Mouse (Mus musculus) MEL (cell line): ENCODE measurements around the gene Lamp1.

Source experiments
- CTCF ChIP-seq, 3 experiments: IDR thresholded peaks in 2 of 3; conservative IDR thresholded peaks in 1 of 3; 2 replicates each; pipeline ENCODE4 v1.5.1; 2011 to 2012; ENCODE audit warnings: low read length in 3 of 3, low read depth in 2 of 3, mild to moderate bottlenecking in 2 of 3, improper control_type of control experiment in 1 of 3, inconsistent platforms in 1 of 3, mixed read lengths in 1 of 3, moderate library complexity in 1 of 3; ENCODE audit not compliant: control insufficient read depth in 1 of 3, insufficient read depth in 1 of 3, poor library complexity in 1 of 3, severe bottlenecking in 1 of 3
- EP300 ChIP-seq, 2 experiments: IDR thresholded peaks; 2 replicates each; pipeline ENCODE4 v1.6.1; 2011; ENCODE audit warnings: improper control_type of control experiment in 2 of 2, low read length in 2 of 2, low read depth in 1 of 2, mild to moderate bottlenecking in 1 of 2
- ETS1 ChIP-seq: IDR thresholded peaks from 2 replicates; pipeline ENCODE4 v1.6.1; 2012; ENCODE audit warnings: low read depth, mild to moderate bottlenecking, inconsistent platforms, low read length, improper control_type of control experiment, moderate library complexity
- MAX ChIP-seq: IDR thresholded peaks from 2 replicates; pipeline ENCODE4 v1.6.1; 2011; ENCODE audit warnings: low read length, improper control_type of control experiment
- MEF2A ChIP-seq: IDR thresholded peaks from 2 replicates; pipeline ENCODE4 v1.6.1; 2014; ENCODE audit warnings: low read depth, mild to moderate bottlenecking, inconsistent platforms, low read length, improper control_type of control experiment; ENCODE audit not compliant: poor library complexity, insufficient replicate concordance, severe bottlenecking; ENCODE audit errors: extremely low read depth
- POLR2AphosphoS2 ChIP-seq: IDR thresholded peaks from 2 replicates; pipeline ENCODE4 v1.6.1; 2011; ENCODE audit warnings: low read length, improper control_type of control experiment
- POLR2AphosphoS5 ChIP-seq: IDR thresholded peaks from 2 replicates; pipeline ENCODE4 v1.6.1; 2012; ENCODE audit warnings: low read depth, borderline replicate concordance, mild to moderate bottlenecking, inconsistent platforms, low read length, moderate library complexity, mixed read lengths
- RAD21 ChIP-seq: IDR thresholded peaks from 2 replicates; pipeline ENCODE4 v1.6.1; 2011; ENCODE audit warnings: mild to moderate bottlenecking, low read depth, low read length, improper control_type of control experiment
- RCOR1 ChIP-seq: IDR thresholded peaks from 2 replicates; pipeline ENCODE4 v1.6.1; 2012; ENCODE audit warnings: low read depth, mild to moderate bottlenecking, inconsistent platforms, low read length, improper control_type of control experiment
- SIN3A ChIP-seq: IDR thresholded peaks from 2 replicates; pipeline ENCODE4 v1.6.1; 2012; ENCODE audit warnings: low read length, improper control_type of control experiment, inconsistent platforms
- USF2 ChIP-seq, 2 experiments: IDR thresholded peaks; 2 replicates each; pipeline ENCODE4 v1.6.1; 2011 to 2012; ENCODE audit warnings: improper control_type of control experiment in 2 of 2, low read length in 2 of 2, borderline replicate concordance in 1 of 2, inconsistent platforms in 1 of 2, low read depth in 1 of 2, mild to moderate bottlenecking in 1 of 2; ENCODE audit not compliant: insufficient read depth in 1 of 2
- ZC3H11A ChIP-seq: IDR thresholded peaks from 2 replicates; pipeline ENCODE4 v1.6.1; 2012; ENCODE audit warnings: low read depth, mild to moderate bottlenecking, inconsistent platforms, low read length, improper control_type of control experiment

- TF ChIP-seq EP300 (IDR thresholded peaks at IDR 0.05; ENCODE audit: low read depth in 1 of 2, low read length in 2 of 2) = no peak
- no peak for TF ChIP-seq ETS1
- TF ChIP-seq MEF2A = no peak
- TF ChIP-seq POLR2AphosphoS5 = no peak
- no peak for TF ChIP-seq CTCF (IDR thresholded peaks at IDR 0.05 in 2 of 3, conservative IDR thresholded peaks at IDR 0.05 in 1 of 3; ENCODE audit: control insufficient read depth in 1 of 3, insufficient read depth in 1 of 3, low read depth in 2 of 3, low read length in 3 of 3, poor library complexity in 1 of 3, severe bottlenecking in 1 of 3)
- TF ChIP-seq POLR2AphosphoS2 = no peak
- no peak for TF ChIP-seq ZC3H11A
- no peak for TF ChIP-seq RAD21
- no peak for TF ChIP-seq USF2 (IDR thresholded peaks at IDR 0.05; ENCODE audit: borderline replicate concordance in 1 of 2, insufficient read depth in 1 of 2, low read depth in 1 of 2, low read length in 2 of 2)
- no peak for TF ChIP-seq SIN3A
- no peak for TF ChIP-seq MAX
- no peak for TF ChIP-seq RCOR1
Measured at GRCm38 (mm10) chr8:13141681-13142080, 17.3 kb upstream of the Lamp1 start.
